13 mouse cellular contexts compared by ENCODE assay signal in the genomic region with DNA sequence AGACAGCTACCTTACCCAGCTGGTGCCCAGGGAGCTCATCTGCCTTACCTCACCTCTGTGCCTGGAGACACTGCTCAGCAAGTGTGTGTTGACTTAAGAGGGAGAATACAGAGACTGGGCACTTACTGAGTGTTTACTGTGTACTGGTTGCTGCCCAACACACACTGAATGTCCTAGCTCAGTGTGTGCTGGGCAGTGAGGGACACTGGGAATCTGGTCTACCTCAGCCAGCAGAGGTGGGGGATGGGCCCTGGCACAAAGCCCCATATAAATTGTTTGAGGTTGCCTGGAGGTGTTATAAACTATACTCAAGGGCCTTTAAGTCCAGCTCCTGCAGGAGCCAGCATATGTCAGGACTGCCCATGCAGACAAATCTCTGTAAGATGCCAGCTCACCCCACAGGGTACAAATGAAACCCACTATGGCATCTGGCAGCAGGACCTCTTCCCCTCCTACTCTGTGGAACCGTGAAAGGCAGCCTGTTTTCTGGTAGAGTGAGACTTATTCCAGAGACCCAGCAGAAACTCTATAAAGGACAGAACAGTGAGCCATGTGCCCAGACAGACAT. TPM values are rescaled to one million over a fixed set of nuclear protein-coding genes. Genes with fewer than 3 reads are reported as not detected.
DNase-seq lines count a peak whose midpoint lies in the region; ATAC-seq and TF ChIP-seq lines count a peak whose summit lies in the region.
"Had no signal": no experiment of that assay in that cellular context is flagged by ENCODE, and none has a peak within 500 bp of the region (broad histone marks: within the 10 kb centered on the region; RNA-seq: fewer than 3 reads in every experiment).

No protein-coding gene starts in this region.

- no peaks in the 10 kb centered on the region for H3K36me3 ChIP-seq in forebrain, postnatal 0 days (ENCODE audit: insufficient read depth)
- no peaks in the 10 kb centered on the region for H3K36me3 ChIP-seq in forebrain, embryonic 13.5 days (ENCODE audit: poor library complexity, severe bottlenecking)
- H3K36me3 ChIP-seq: midbrain, embryonic 15.5 days had no signal

- WGBS in forebrain, postnatal 0 days: 35% methylated on average over 1 of the region's 1 CpGs
- 47% methylated on average over 1 of the region's 1 CpGs for WGBS in forebrain, embryonic 13.5 days

- H3K27me3 ChIP-seq in forebrain, postnatal 0 days (ENCODE audit: insufficient read depth, low read length): no peaks in the 10 kb centered on the region
- 0 out of 2 replicates have a peak, but pooled peaks cover 3% of the 10 kb centered on the region for H3K27me3 ChIP-seq in forebrain, embryonic 13.5 days

- no peak overlapping the region for H3K9ac ChIP-seq in forebrain, postnatal 0 days
- no peak overlapping the region for H3K9ac ChIP-seq in forebrain, embryonic 13.5 days
- H3K9ac ChIP-seq: lung, embryonic 14.5 days; midbrain, embryonic 15.5 days had no signal

- no peak for DNase-seq in forebrain, postnatal 0 days
- no peak for DNase-seq in layer of hippocampus, adult 2 months (ENCODE audit: low spot score in 2 of 2)
- DNase-seq in layer of hippocampus, postnatal 14 days (ENCODE audit: low spot score in 2 of 2): no peak
- DNase-seq in heart, postnatal 36 days: peak; percentile 62
- peak; percentile 62 for DNase-seq in lung, postnatal 36 days
- DNase-seq in retina, postnatal 1 day: no peak
- DNase-seq in layer of hippocampus, postnatal 36 days: no peak
- DNase-seq: gastrocnemius, postnatal 14 days; lung, embryonic 14.5 days had no signal

- 0 out of 2 replicates have a peak, but pooled peaks have one; percentile 34 for ATAC-seq in forebrain, postnatal 0 days
- ATAC-seq in forebrain, embryonic 13.5 days: no peak
- ATAC-seq: midbrain, embryonic 15.5 days had no signal

- no peaks in the 10 kb centered on the region for H3K4me1 ChIP-seq in forebrain, postnatal 0 days (ENCODE audit: insufficient read depth)
- H3K4me1 ChIP-seq in forebrain, embryonic 13.5 days: peaks cover 8% of the 10 kb centered on the region
- H3K4me1 ChIP-seq: midbrain, embryonic 15.5 days had no signal

- no peak overlapping the region for H3K27ac ChIP-seq in forebrain, postnatal 0 days (ENCODE audit: low read depth, low read length)
- H3K27ac ChIP-seq in forebrain, embryonic 13.5 days: no peak overlapping the region
- H3K27ac ChIP-seq in layer of hippocampus, adult 2 months: peak overlapping the region; percentile 55; the same call in 1 of the 2 replicates
- H3K27ac ChIP-seq: kidney, postnatal 0 days; midbrain, embryonic 15.5 days had no signal

- H3K9me3 ChIP-seq in forebrain, postnatal 0 days (ENCODE audit: low read length): no peaks in the 10 kb centered on the region
- H3K9me3 ChIP-seq in forebrain, embryonic 13.5 days (replicated peaks): no peaks in the 10 kb centered on the region
- H3K9me3 ChIP-seq: midbrain, embryonic 15.5 days had no signal

- no peak overlapping the region for H3K4me3 ChIP-seq in forebrain, postnatal 0 days (ENCODE audit: low read depth, low read length)
- H3K4me3 ChIP-seq in forebrain, embryonic 13.5 days: no peak overlapping the region
- no peak overlapping the region for H3K4me3 ChIP-seq in layer of hippocampus, adult 2 months
- H3K4me3 ChIP-seq: midbrain, embryonic 15.5 days had no signal

- no peak overlapping the region for H3K4me2 ChIP-seq in forebrain, postnatal 0 days (ENCODE audit: low read depth)
- H3K4me2 ChIP-seq in forebrain, embryonic 13.5 days: no peak overlapping the region
- H3K4me2 ChIP-seq: lung, embryonic 14.5 days; midbrain, embryonic 15.5 days had no signal

- no peak for TF ChIP-seq CTCF in forebrain, postnatal 0 days (IDR thresholded peaks at IDR 0.05; ENCODE audit: low read depth)
- no peak for TF ChIP-seq CTCF in layer of hippocampus, adult 2 months (conservative IDR thresholded peaks at IDR 0.05)

- intact Hi-C loops in heart, postnatal 36 days (cut with DNase I): no loop called here

RNA-seq across cellular contexts. Expression of a gene that starts 2.7 kb away (rescaled TPM):
- total RNA-seq in forebrain, postnatal 0 days (2014; rRNA removed): 0.15 and 1.2 TPM in 2 replicates
- polyA plus RNA-seq in forebrain, postnatal 0 days (2015; fragmentation: Nextera tagmentation; extraction: Ambion mirVana): 0.15 and 0.39 TPM in 2 replicates
- 0.09 and 0.16 TPM in 2 replicates for polyA plus RNA-seq in forebrain, embryonic 13.5 days (2015; fragmentation: Nextera tagmentation; extraction: Ambion mirVana)
- total RNA-seq in layer of hippocampus, adult 2 months (2021): 10 to 100 TPM; 15.6 to 19.9 TPM
- total RNA-seq in layer of hippocampus, postnatal 14 days (2021): 1 to 10 TPM; 7.5 to 8.3 TPM
- total RNA-seq in heart, postnatal 36 days (2021): 100 to 1,000 TPM; 101 to 127 TPM
- 10 to 100 TPM; 14.6 to 15.9 TPM for total RNA-seq in layer of hippocampus, postnatal 36 days (2021)
- total RNA-seq: adrenal gland, adult 18-20 months had no signal

RNA-seq across cellular contexts. Expression of a gene that starts 17.6 kb away (rescaled TPM):
- total RNA-seq in forebrain, postnatal 0 days (2014; rRNA removed): 2.7 and 2.8 TPM in 2 replicates
- polyA plus RNA-seq in forebrain, postnatal 0 days (2015; fragmentation: Nextera tagmentation; extraction: Ambion mirVana): 1.7 and 2.0 TPM in 2 replicates
- polyA plus RNA-seq in forebrain, embryonic 13.5 days (2015; fragmentation: Nextera tagmentation; extraction: Ambion mirVana): 0.13 and 0.49 TPM in 2 replicates
- 1 to 10 TPM; 3.3 to 4.6 TPM for total RNA-seq in layer of hippocampus, adult 2 months (2021)
- total RNA-seq in layer of hippocampus, postnatal 14 days (2021): 1 to 10 TPM; 3.2 to 4.3 TPM
- total RNA-seq in heart, postnatal 36 days (2021): 10 to 100 TPM in 1 of 2 experiments, 1 to 10 TPM in 1; 8.4 to 10.2 TPM
- total RNA-seq in layer of hippocampus, postnatal 36 days (2021): 1 to 10 TPM; 2.8 to 3.5 TPM
- polyA plus RNA-seq: kidney, postnatal 0 days had no signal

RNA-seq across cellular contexts. Expression of a gene that starts 35.9 kb away (rescaled TPM):
- 44.6 and 48.8 TPM in 2 replicates for total RNA-seq in forebrain, postnatal 0 days (2014; rRNA removed)
- 16.3 and 17.5 TPM in 2 replicates for polyA plus RNA-seq in forebrain, postnatal 0 days (2015; fragmentation: Nextera tagmentation; extraction: Ambion mirVana)
- 8.1 and 8.4 TPM in 2 replicates for polyA plus RNA-seq in forebrain, embryonic 13.5 days (2015; fragmentation: Nextera tagmentation; extraction: Ambion mirVana)
- 100 to 1,000 TPM; 101 to 102 TPM for total RNA-seq in layer of hippocampus, adult 2 months (2021)
- total RNA-seq in layer of hippocampus, postnatal 14 days (2021): 100 to 1,000 TPM; 105 to 107 TPM
- 100 to 1,000 TPM; 120 to 124 TPM for total RNA-seq in heart, postnatal 36 days (2021)
- 100 to 1,000 TPM; 105 to 106 TPM for total RNA-seq in layer of hippocampus, postnatal 36 days (2021)

RNA-seq across cellular contexts. Expression of a gene that starts 44.2 kb away (rescaled TPM):
- 4.3 and 5.2 TPM in 2 replicates for total RNA-seq in forebrain, postnatal 0 days (2014; rRNA removed)
- polyA plus RNA-seq in forebrain, postnatal 0 days (2015; fragmentation: Nextera tagmentation; extraction: Ambion mirVana): 3.6 and 4.7 TPM in 2 replicates
- 2.9 TPM in 2 replicates for polyA plus RNA-seq in forebrain, embryonic 13.5 days (2015; fragmentation: Nextera tagmentation; extraction: Ambion mirVana)
- total RNA-seq in layer of hippocampus, adult 2 months (2021): 10 to 100 TPM in 1 of 2 experiments, 1 to 10 TPM in 1; 7.8 to 10.0 TPM
- total RNA-seq in layer of hippocampus, postnatal 14 days (2021): 1 to 10 TPM; 8.3 to 9.4 TPM
- total RNA-seq in heart, postnatal 36 days (2021): not detected
- total RNA-seq in layer of hippocampus, postnatal 36 days (2021): 1 to 10 TPM; 7.5 to 9.7 TPM

Comparison
In these comparisons a context has a peak if more than half of its experiments do, and no peak if none do; other contexts are left out.
1. DNase-seq: peak in heart, postnatal 36 days (2 of 2) and lung, postnatal 36 days (single experiment); none in forebrain, postnatal 0 days (single experiment), layer of hippocampus, adult 2 months (0 of 2), layer of hippocampus, postnatal 14 days (0 of 2), retina, postnatal 1 day (single experiment) and layer of hippocampus, postnatal 36 days (0 of 2).
2. RNA of a gene that starts 2.7 kb away (total RNA-seq): 101 to 127 TPM in heart, postnatal 36 days; 15.6 to 19.9 TPM in layer of hippocampus, adult 2 months, 14.6 to 15.9 TPM in layer of hippocampus, postnatal 36 days, 7.5 to 8.3 TPM in layer of hippocampus, postnatal 14 days and 0.15 to 1.2 TPM in forebrain, postnatal 0 days; every median in the first group is over 4 times any median in the second.